Mouse (Mus musculus): ENCODE data around the gene Ctsg. TPM values are rescaled to one million over a fixed set of nuclear protein-coding genes. Genes with fewer than 3 reads are reported as not detected.

Gene Ctsg
- total RNA-seq (2023): 1 to 10 TPM; 2.3 to 3.0 TPM

GRCm38 (mm10) chr14:56102386-56102785 is at the start of gene Ctsg:
Gene Ctsg, minus strand, starts transcription at chr14:56102574.

GRCm38 (mm10) chr14:56132508-56132907 is 30.1 kb upstream of the Ctsg start, which contains the start of gene Gzmd:
Gene Gzmd, minus strand, starts transcription at chr14:56132608.

GRCm38 (mm10) chr14:56120525-56120924 is 18.2 kb upstream of the Ctsg start, which contains the start of gene Gzme:
Gene Gzme, minus strand, starts transcription at chr14:56120625.

GRCm38 (mm10) chr14:56085167-56085566 is 17.2 kb downstream of the Ctsg start, which contains the start of gene Mcpt8:
Gene Mcpt8, minus strand, starts transcription at chr14:56085273.

GRCm38 (mm10) chr14:56062213-56062612 is 40.2 kb downstream of the Ctsg start, which contains the start of gene Mcpt4:
Gene Mcpt4, minus strand, starts transcription at chr14:56062313.

Other genes starting within 250 kb of the Ctsg start
- gene Nynrin, start 248.6 kb downstream of the Ctsg start, total RNA-seq (2023): 1 to 10 TPM; 5.9 to 8.2 TPM
- under 1 TPM in 1 of 2 experiments, not detected in 1; 0.09 TPM for gene Cbln3, start 218.2 kb downstream of the Ctsg start, total RNA-seq (2023)
- gene Khnyn, start 217.6 kb downstream of the Ctsg start, total RNA-seq (2023): 10 to 100 TPM; 51.6 to 59.0 TPM
- gene Sdr39u1, start 202.3 kb downstream of the Ctsg start, total RNA-seq (2023): under 1 TPM; 0.88 to 0.97 TPM
- not detected for gene Cma1, start 157.9 kb downstream of the Ctsg start, total RNA-seq (2023)
- not detected for gene Cma2, start 151.6 kb downstream of the Ctsg start, total RNA-seq (2023)
- gene Mcpt1, start 84.6 kb downstream of the Ctsg start, total RNA-seq (2023): not detected
- gene Mcpt9, start 72.1 kb downstream of the Ctsg start, total RNA-seq (2023): not detected
- under 1 TPM; 0.47 to 0.67 TPM for gene Mcpt2, start 60.5 kb downstream of the Ctsg start, total RNA-seq (2023)
- gene Mcpt4, start 40.3 kb downstream of the Ctsg start, total RNA-seq (2023): not detected
- 1 to 10 TPM; 3.7 to 5.8 TPM for gene Mcpt8, start 17.3 kb downstream of the Ctsg start, total RNA-seq (2023)
- not detected for gene Gzme, start 18.1 kb upstream of the Ctsg start, total RNA-seq (2023)
- not detected for gene Gzmd, start 30.0 kb upstream of the Ctsg start, total RNA-seq (2023)
- gene Gzmg, start 57.0 kb upstream of the Ctsg start, total RNA-seq (2023): not detected
- not detected for gene Gzmn, start 72.0 kb upstream of the Ctsg start, total RNA-seq (2023)
- not detected for gene Gzmf, start 108.8 kb upstream of the Ctsg start, total RNA-seq (2023)
- not detected for gene Gzmc, start 132.1 kb upstream of the Ctsg start, total RNA-seq (2023)
- under 1 TPM in 1 of 2 experiments, not detected in 1; 0.34 TPM for gene Gzmb, start 159.7 kb upstream of the Ctsg start, total RNA-seq (2023)

Data from monocyte, adult 59 days (primary cell).